Mouse (Mus musculus) liver, adult 2 months (tissue): Measurements from ENCODE around the gene Pon3. TPM values are rescaled to one million over a fixed set of nuclear protein-coding genes. Genes with fewer than 3 reads are reported as not detected.

Source experiments
- DNase-seq: peaks from one replicate; pipeline ENCODE4 v3.0.0-alpha.2; 2011; ENCODE audit warnings: low read depth, low spot score; ENCODE audit errors: extremely low read depth
- H3K27ac ChIP-seq: fragments of 200-500 bp; replicated peaks from 2 replicates; pipeline ENCODE4 v1.5.1; 2012; ENCODE audit warnings: low read depth, mild to moderate bottlenecking, control low read depth, inconsistent platforms, low read length; ENCODE audit not compliant: insufficient read depth
- H3K27me3 ChIP-seq: fragments of 200-500 bp; 2 replicates; pipeline ENCODE4 v1.6.1; 2012; ENCODE audit warnings: mild to moderate bottlenecking, moderate library complexity, low read length, inconsistent platforms; ENCODE audit not compliant: control insufficient read depth, insufficient read depth
- H3K36me3 ChIP-seq: fragments of 200-500 bp; 2 replicates; pipeline ENCODE4 v1.6.1; 2012; ENCODE audit warnings: low read length, inconsistent platforms; ENCODE audit not compliant: control insufficient read depth, insufficient read depth
- H3K4me1 ChIP-seq: fragments of 200-500 bp; 2 replicates; pipeline ENCODE4 v1.6.1; 2011; ENCODE audit warnings: low read length; ENCODE audit not compliant: control insufficient read depth, insufficient read depth
- H3K4me3 ChIP-seq: fragments of 200-500 bp; 2 replicates; pipeline ENCODE4 v1.5.1; 2011; ENCODE audit warnings: low read depth, mild to moderate bottlenecking, control low read depth, low read length, moderate library complexity; ENCODE audit not compliant: insufficient read depth
- H3K79me2 ChIP-seq: fragments of 200-500 bp; 2 replicates; pipeline ENCODE4 v1.6.1; 2012; ENCODE audit warnings: inconsistent platforms, mild to moderate bottlenecking, low read length, moderate library complexity; ENCODE audit not compliant: control insufficient read depth, insufficient read depth
- H3K9ac ChIP-seq: fragments of 200-500 bp; 2 replicates; pipeline ENCODE4 v1.6.1; 2012; ENCODE audit warnings: low read depth, mild to moderate bottlenecking, control low read depth, inconsistent platforms, low read length
- CTCF ChIP-seq: fragments of 200-500 bp; IDR thresholded peaks from 2 replicates; pipeline ENCODE4 v1.5.1; 2011; ENCODE audit warnings: low read depth, low read length, control low read depth
- POLR2A ChIP-seq: fragments of 200-500 bp; IDR thresholded peaks from 2 replicates; pipeline ENCODE4 v1.6.1; 2011; ENCODE audit warnings: low read length, control low read depth; ENCODE audit not compliant: insufficient read depth; ENCODE audit errors: extremely low read depth
- WGBS: fragments of 180-500 bp; shearing (Covaris S2); methylation state at CpG from one replicate; pipeline ENCODE4 v1.1.7; 2018; 5-methylcytosine and 5-hydroxymethylcytosine counted together
- polyA plus RNA-seq: library from polyadenylated mRNA; depleted of rRNA; stranded (reverse); fragments of >200 nt; gene quantifications from 2 replicates; pipeline ENCODE4 v1.2.3, GENCODE M21; 2012
- total RNA-seq: library from RNA; depleted of rRNA; stranded (reverse); fragments of >200 nt; gene quantifications from 2 replicates; pipeline ENCODE4 v1.2.3, GENCODE M21; 2014

Pon3 gene
- total and polyA plus RNA-seq, 2 experiments = 38.5 to 148 TPM

DNA sequence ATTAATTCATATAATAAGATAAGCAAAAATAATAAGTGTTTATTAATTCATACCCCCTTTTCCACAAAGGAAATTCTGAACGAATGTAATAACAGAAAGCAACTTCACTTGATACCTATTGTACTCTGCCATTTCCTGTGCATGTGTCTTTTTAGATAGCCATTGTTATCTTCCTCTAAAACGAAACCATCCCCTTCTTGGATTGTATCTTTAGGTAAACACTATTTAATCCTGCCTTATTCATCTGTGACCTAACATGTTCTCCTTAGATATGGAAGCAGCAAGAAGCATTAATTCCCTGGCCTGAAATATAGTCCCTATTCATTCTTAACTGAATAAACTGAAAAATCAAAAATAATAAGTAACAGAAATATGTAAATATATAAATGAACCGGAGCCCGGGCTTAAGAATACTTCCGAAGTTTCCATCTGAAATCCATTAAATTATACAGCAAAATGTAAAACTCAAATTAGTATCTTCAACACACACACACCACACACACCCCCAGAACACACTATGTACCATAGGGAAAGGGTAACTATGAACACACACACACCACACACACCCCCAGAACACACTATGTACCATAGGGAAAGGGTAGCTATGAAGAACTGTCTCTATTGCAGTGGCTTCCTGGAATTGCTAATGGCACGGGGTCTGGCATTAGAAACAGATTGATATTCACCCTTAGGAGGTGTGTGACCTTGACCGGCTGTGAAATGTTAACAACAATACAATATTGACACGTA lies 7.3 kb upstream of the Pon3 start:
- no peak for DNase-seq
- H3K9ac ChIP-seq = no peak overlapping the region
- H3K79me2 ChIP-seq = no peaks in the 10 kb centered on the region
- peaks cover 3% of the 10 kb centered on the region for H3K4me1 ChIP-seq
- no peaks in the 10 kb centered on the region for H3K27me3 ChIP-seq
- H3K27ac ChIP-seq = no peak overlapping the region
- no peak for TF ChIP-seq POLR2A
- no peak for TF ChIP-seq CTCF
- no peak overlapping the region for H3K4me3 ChIP-seq
- H3K36me3 ChIP-seq = peaks cover 21% of the 10 kb centered on the region
- WGBS = 76% methylated on average over 8 of the region's 8 CpGs

DNA sequence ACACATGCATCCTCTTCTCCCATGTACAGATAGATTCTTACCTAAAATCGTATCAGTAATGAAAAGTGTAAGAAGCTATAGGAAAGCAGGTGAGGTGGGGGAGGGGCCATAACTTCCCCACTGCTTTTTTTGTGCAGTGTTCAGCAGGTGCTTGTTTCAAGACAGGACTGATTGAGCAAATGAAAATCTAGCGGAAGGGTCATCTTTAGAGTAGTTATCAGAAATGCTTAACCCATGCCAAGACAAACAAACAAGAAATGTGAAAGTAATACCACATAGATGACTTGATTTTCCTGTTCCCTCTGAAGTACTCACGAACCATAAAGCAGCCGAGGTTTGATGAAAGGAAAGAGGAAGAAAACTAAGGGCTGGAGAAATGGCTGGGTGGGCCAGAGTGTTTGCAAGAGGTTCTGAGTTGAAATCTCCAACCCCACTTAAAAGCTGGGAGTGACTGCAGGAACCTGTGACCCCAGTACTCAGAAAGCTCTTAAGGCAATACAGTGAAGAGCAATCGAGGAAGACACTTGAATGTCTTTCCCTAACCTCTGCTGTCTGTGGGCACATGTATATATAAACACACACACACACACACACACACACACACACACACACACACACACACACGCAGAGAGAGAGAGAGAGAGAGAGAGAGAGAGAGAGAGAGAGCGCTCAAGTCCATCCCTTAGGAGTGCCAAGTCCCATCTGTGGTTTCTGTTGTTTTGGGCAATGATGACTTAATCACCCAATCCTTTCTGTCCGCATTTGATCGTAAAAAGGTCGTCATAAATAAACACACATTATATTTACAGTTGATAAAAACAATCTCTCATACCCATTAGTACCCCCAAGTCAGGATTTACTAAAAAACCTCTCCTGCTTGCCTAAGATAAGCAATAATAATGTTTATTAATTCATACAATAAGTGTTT lies 6.5 kb upstream of the Pon3 start:
- DNase-seq = peak; percentile 79
- no peak for TF ChIP-seq POLR2A
- no peak for TF ChIP-seq CTCF
- Histone ChIP-seq H3K9ac (no peak overlapping the region), H3K79me2 (no peaks in the 10 kb centered on the region), H3K27ac (no peak overlapping the region), H3K27me3 (no peaks in the 10 kb centered on the region), H3K36me3 (peaks cover 17% of the 10 kb centered on the region; the same call in 1 of the 2 replicates), H3K4me1 (peaks cover 3% of the 10 kb centered on the region), H3K4me3 (no peak overlapping the region)
- WGBS = 34% methylated on average over 10 of the region's 10 CpGs

DNA sequence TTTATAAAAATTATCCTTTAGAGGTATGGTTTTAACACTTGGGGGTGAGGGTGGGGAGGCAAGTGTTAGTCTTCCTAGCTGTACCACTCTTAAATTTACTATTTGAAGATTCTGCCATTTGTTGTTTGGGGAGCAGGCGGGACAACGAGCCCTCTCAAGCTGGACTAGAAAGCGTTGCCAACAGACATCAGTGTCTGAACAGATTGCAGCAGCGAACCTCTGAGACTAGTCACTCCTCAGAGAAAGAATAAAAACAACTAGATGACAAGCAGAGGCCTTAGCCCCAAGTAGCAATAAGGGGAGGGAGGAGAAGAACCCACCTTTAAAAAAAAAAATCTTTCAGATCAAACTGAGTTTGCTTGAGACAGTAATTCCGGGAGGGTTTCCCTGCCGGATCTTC lies 795 bp downstream of the Pon3 start:
- H3K4me3 ChIP-seq = peak overlapping the region; percentile 86
- peak overlapping the region; percentile 88 for H3K9ac ChIP-seq
- peak overlapping the region; percentile 91 for H3K27ac ChIP-seq
- no peaks in the 10 kb centered on the region for H3K79me2 ChIP-seq
- H3K4me1 ChIP-seq = peaks cover 7% of the 10 kb centered on the region
- peaks cover 11% of the 10 kb centered on the region; the same call in 1 of the 2 replicates for H3K36me3 ChIP-seq
- DNase-seq = no peak
- TF ChIP-seq CTCF (no peak), POLR2A (no peak)
- no peaks in the 10 kb centered on the region for H3K27me3 ChIP-seq
- WGBS = 5% methylated on average over 6 of the region's 6 CpGs

DNA sequence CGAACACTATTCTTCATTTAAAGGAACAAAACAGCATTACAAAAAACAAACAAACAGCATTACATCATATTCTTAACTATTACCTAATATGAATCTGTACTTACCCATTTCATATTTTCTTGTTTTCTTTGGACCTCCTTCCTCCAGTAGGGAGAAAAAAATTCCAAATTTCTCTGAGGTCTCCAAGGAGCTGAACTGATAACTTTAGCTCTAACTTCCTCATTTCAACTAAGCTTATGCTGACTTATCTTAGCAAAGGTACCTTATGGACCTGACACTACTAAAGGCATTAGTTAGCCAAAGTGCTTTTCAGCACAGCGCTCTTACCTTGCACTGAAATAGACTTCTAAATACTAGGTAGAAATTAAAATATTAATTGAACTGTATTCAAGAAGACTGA lies 1.2 kb downstream of the Pon3 start:
- Histone ChIP-seq H3K79me2 (no peaks in the 10 kb centered on the region), H3K27ac (no peak overlapping the region), H3K27me3 (no peaks in the 10 kb centered on the region), H3K4me3 (no peak overlapping the region), H3K9ac (no peak overlapping the region), H3K4me1 (peaks cover 7% of the 10 kb centered on the region), H3K36me3 (peaks cover 11% of the 10 kb centered on the region; the same call in 1 of the 2 replicates)
- WGBS = 65% methylated on average over 2 of the region's 2 CpGs
- TF ChIP-seq POLR2A = no peak
- no peak for TF ChIP-seq CTCF
- peak; percentile 16 for DNase-seq

DNA sequence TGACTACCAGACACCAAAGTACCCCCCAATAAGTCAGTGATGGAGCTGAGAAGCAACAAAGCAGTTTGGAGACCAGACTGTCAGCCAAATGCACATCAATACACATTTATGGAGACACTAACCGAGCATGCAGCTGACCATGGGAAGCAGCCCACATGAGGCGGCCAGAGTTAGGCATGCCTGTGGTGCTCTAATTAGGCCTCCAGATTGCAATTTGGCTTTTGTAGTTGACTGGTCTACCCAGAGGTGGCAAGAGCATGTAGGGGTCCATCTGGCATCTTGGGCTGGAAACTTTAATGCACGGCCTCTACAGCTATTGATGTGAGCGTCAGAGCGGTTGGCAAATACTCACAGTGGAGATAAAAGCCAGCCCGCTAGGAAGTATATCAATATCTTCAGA lies 10.2 kb downstream of the Pon3 start:
- TF ChIP-seq CTCF = no peak
- Histone ChIP-seq H3K27me3 (no peaks in the 10 kb centered on the region), H3K9ac (no peak overlapping the region), H3K27ac (no peak overlapping the region), H3K4me3 (no peak overlapping the region), H3K36me3 (peaks cover 42% of the 10 kb centered on the region), H3K79me2 (no peaks in the 10 kb centered on the region), H3K4me1 (no peaks in the 10 kb centered on the region)
- 94% methylated on average over 6 of the region's 6 CpGs for WGBS
- DNase-seq = no peak

DNA sequence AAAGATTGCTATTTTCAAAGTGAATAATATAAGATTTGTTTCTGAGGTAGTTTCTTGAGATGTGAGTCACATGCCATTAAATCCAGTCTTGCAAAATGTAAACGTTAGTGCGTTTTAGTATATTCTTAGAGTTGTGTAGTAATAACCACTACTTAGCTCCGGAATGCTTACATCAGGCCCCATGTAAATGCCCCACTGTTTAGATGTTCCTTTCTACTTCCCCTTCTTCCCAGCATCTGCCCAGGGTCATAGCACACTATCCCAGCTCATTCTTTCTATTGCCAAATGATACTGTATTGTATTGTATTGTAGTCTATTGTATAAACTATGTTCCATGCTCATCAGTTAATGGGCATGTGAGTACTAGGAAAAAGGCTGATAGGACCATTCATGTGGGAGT lies 17.3 kb downstream of the Pon3 start:
- 92% methylated on average over 3 of the region's 3 CpGs for WGBS
- Histone ChIP-seq H3K79me2 (no peaks in the 10 kb centered on the region), H3K27me3 (no peaks in the 10 kb centered on the region), H3K27ac (no peak overlapping the region), H3K4me1 (peaks cover 4% of the 10 kb centered on the region), H3K36me3 (peaks cover 48% of the 10 kb centered on the region), H3K4me3 (no peak overlapping the region), H3K9ac (no peak overlapping the region)
- no peak for DNase-seq
- TF ChIP-seq CTCF = no peak
